Mouse (Mus musculus) G1E-ER4 (cell line): ENCODE measurements around the gene Phlda3. TPM values are rescaled to one million over a fixed set of nuclear protein-coding genes. Genes with fewer than 3 reads are reported as not detected.

Experiments used
- GATA1 ChIP-seq: IDR thresholded peaks from one replicate; pipeline ENCODE4 v1.8.0; 2012; ENCODE audit warnings: low read length, inconsistent platforms
- polyA plus RNA-seq: library from polyadenylated mRNA; stranded (reverse); fragments of >175 nt; gene quantifications from 2 replicates; pipeline ENCODE4 v1.2.3, GENCODE M21; 2012

Phlda3 gene
- polyA plus RNA-seq, result 46.8 and 53.6 TPM in 2 replicates

DNA sequence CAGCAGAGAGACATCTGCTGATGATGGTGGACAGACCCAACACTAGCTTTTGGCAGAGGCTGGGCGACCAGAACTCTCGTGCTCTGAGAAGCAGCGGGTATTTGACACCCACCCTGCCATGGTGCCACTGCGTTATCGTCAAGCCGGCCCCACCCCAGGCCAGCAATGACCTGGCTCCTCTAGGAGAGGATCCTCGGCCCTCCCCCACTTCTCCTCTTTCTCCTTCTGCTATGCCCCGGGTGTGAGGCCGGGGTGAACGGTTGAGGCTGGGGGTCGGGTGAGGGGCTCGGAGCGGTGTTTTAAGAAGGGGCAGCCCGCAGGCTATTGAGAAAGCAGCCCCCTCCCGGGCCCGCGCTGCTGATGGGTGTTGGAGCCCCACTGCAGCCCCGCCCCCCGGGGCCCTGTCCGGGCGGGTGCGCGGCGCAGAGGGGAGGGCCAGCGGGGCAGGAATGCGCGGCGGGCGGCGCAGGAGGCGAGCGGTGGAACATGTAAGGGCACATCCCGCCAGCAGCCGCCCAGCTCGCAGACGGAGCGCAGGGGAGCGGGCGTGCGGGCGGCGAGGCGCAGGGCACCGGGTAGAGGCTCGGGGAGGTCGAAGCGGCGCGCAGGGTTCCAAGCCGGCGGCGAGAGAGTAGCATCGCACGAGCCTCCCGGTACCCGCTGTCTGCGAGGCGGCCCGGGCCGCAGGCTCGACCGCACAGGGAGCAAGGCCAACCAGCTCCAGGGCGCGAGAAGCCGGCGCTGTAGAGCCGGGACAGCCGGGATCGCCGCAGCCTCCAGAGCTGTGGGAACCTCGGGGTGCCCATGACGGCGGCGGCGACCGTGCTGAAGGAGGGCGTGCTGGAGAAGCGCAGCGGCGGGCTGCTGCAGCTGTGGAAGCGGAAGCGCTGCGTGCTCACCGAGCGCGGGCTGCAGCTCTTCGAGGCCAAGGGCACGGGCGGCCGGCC lies at the start of gene Phlda3:
Gene Phlda3 (plus strand): TSS at position 475 of the 947 bp plus-strand sequence.
- no peak for TF ChIP-seq GATA1

DNA sequence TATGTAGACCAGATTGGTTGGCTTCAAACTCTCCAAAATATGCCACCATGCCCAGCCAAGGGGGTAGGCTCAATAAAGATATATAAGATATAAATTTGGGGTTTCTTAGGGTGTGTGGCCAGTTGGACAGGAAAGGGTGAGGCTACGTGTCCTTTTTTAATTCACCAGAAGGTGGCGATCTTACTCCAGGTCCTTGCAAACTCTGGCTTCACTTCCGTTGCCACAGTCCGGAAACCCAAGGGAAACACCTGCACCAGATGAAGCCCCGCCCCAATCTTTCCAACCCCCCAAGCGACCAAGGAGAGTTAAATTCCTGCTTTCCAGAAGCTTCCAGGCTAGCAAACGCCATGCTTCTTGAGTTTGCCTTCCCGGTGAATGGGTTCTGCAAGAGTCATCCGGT lies 46.4 kb upstream of the Phlda3 start:
- TF ChIP-seq GATA1, result no peak

DNA sequence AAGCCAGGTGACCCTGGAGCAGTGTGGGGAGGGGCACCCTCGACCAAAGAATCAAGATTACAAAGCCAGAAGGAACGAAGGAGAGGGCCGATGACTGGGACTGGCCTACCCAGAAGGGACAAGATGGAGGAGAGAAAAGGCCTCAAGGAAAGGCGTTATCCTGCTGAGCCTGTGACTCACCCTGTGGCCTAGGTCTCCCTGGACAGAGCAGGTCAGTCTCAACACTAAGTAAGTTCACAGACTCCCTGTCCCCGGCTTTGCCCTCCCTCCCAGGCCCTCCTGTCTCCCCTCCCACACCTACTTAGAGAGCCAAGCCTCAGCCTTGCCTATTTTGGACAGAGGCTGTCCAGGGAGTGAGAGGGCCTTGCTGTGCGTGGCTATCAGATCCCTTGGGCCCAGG lies 45.9 kb upstream of the Phlda3 start, which contains the start of gene Csrp1:
Gene Csrp1 (plus strand): TSS at position 79 of the 400 bp plus-strand sequence.
- TF ChIP-seq GATA1, result no peak

DNA sequence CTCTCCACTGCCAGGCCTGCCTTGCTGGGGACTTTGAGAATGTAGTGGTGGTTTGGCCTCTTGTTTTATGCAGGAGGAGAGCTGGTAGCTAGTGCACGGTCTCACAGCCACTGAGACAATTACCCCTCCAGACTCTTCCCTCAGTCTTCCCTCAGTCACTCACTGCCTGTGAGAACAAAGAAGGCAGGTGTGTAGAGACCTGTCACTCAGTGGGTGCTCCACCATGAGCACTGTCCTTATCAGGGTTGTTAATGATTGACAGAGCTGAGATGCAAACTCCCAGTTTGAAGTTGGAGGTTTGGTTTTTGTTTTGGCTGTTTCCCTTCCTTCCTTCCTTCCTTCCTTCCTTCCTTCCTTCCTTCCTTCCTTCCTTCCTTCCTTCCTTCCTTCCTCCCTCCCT lies 42.9 kb upstream of the Phlda3 start:
- no peak for TF ChIP-seq GATA1

DNA sequence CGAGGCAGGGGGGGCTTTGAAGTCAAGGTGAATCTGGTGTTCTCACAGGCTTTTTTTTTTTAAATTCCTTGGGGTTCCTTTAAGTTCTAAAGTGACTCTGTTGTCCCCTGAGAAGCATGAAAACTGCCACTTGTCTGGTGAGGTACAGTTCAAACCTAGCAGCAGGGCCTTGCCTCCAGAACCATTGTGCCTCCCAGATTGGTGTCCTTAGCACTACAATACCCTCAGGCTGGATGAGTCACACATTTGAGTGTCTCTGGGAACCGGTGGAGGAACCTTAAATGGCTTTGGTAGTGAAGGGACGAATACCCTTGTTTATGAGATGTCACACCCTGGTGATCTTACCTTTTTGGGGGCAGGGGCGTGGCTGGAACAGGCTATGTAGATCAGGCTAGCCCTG lies 41.8 kb upstream of the Phlda3 start:
- TF ChIP-seq GATA1, result no peak

DNA sequence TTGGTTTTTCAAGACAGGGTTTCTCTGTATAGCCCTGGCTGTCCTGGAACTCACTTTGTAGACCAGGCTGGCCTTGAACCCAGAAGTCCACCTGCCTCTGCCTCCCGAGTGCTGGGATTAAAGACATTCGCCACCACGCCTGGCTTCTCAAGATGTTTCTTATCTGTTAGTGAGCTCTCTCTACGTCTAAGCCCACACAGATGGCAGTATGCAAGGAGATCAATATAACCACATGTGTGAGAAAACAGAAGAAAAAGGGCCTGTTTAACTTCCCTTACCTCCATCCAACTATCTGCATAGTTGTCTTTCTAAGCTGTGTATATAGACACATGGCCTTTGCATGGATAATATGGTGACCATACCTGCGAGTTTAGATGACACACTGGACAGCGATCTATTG lies 40.6 kb upstream of the Phlda3 start:
- no peak for TF ChIP-seq GATA1

DNA sequence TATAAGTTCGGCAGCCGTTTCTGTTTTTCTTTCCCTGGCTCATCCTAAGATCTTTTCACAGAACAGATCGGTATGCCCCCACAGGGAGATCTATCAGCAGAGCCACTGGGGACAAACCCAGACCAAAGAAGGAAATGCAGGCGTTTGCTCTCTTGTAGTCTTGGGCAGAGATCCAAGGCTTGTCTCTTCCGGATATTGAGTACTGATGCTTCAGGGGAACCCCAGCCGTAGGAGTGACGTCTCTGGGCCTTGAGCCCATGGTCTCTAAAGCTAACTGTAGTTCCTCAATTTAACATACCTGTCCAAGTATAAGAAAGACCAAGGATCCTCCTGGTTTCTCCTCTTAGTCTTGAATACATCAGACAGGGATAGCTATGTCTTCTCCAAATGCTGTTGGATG lies 40.0 kb upstream of the Phlda3 start:
- no peak for TF ChIP-seq GATA1

DNA sequence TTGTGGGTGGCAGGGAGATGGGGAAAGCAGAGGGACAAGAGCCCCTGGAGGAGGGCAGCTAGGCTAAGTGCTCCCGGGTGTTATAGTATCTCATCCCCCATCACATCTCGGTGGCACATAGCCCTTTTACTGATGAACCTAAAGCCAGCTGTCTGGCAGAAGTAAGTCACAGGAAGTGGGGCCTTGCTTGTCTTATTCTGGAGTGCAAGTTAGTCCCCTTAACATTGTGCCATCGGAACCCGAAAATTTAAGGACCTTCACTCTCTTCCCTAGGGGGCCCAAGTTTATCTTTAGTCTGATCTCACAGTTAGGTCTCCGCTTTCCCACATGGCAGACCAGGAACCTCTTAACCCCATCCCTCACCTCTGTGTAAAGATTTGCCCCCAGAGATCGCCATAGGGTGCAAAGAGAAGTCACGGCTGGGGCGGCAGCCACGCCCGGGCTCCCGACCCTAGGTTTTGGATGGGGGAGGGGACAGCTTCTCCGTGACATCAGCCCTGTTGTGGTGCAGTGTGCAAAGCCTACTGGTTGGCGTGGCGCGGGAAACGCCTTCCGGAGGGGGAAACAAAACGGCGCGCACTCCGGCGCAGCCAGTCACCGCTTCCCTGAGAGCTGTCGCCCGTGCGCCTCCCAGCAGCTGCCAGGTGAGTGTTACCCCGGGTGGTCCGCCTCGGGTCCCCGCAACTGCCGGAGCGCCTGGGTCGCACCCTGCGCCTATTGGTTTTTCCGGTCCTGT lies 37.1 kb upstream of the Phlda3 start:
- no peak for TF ChIP-seq GATA1

DNA sequence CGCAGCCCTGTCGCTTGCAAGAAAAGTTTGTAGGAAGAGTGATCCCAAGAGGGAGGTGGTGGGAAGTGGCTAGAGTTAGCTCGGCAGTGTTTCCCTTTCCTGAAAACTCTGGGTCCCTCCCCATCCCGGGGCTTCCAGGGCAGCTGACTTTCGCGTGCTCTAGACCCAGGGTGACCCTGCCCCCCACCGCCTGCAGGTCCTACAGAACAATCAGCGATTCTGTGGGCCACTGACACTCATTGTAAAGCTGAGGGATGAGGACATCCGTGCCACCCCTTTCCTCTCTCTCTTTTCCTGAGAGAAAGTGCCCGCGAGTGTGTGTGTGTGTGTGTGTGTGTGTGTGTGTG lies 36.6 kb upstream of the Phlda3 start:
- TF ChIP-seq GATA1, result no peak

DNA sequence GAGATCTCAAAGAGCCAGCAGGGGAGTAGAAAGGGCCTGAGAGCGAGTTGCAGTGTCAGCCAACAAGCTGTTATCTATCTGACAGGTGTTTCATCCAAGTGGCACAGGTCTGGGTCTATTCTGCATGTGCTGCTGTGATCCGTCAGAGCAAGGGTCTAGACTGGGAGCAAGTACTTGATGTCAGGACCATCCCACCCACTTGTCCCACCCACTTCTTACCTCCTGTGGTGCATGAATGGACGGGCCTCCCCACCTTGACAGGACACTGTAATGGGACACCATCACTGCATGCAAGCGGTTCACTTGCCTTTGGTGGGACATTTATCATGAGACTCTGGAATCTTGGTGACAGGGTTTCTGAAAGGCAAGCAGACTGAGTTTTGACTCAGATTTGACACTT lies 36.1 kb upstream of the Phlda3 start:
- TF ChIP-seq GATA1, result no peak

DNA sequence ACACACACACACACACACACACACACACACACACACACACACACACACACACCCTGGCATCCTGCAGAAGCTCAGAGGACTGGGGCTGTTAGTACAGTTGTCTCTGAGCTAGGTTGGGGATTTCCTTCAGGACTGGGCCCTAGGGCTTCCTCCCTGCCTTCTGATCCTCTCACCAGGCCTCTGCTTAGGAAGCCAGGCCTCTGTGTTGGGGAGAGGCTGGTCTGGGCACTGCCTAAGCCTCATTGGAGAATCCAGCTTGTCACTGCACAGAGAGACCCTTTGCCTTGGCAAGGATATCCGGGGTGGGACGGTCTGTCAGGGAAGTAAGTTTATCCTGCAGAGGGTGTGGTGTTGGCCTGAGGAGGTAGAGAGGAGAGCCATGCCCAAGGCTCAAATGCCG lies 35.6 kb upstream of the Phlda3 start:
- TF ChIP-seq GATA1, result no peak

DNA sequence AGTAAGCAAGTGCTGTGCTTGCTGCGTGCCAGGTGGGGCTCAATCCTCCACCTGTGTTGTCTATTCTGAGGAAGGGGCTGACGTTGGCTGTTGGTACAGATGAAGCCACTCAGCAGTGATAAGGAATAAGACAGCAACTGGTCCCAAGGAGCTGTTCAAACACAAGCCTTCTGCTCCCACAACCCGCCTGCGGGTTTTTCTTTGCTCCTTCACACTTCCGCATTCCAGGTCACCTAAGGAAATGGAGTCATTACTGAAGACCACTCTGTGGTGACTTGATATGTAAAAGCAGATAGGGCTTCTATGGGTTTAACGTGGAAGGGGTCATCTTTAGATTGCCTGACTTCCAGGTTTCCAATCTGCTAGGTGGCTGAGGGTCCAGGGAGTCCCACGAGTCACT lies 34.5 kb upstream of the Phlda3 start:
- TF ChIP-seq GATA1, result no peak

DNA sequence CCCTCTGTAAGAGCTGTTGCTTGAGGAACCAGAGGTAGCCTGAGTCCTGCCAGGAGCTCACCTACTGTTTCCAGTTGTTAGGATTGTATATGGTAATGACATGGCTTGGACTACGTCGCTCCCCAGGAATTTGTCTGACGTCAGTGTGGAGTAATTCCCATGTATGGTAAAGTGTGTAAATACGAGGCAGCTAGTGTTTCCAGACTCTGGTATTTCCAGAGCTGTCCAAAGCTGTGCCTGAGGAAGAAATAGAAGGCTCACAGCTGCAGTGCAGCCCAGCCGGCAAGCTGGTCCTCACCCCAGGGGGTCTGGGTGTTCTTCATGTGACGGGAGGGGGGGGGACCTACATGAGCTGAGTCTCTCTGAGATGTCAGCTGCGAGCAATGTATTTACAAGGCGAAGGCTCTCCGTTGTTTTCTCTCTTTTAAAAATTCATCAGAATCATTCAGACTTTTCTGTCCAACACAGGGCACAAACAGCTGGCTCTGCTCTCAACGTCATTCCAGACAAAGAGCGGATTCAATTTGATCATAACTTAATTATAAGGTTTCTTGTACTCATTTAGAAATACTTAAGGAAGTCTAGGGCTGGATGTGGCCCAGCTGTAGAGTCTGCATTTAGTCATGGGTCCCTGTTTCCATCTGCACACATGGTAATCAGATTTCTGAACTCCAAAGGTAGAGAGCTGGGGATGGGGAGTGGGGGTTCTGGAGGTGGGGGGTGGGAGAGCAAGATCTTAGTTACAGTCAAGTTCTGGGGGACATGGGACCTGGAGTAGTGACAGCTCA lies 33.8 kb upstream of the Phlda3 start:
- no peak for TF ChIP-seq GATA1

DNA sequence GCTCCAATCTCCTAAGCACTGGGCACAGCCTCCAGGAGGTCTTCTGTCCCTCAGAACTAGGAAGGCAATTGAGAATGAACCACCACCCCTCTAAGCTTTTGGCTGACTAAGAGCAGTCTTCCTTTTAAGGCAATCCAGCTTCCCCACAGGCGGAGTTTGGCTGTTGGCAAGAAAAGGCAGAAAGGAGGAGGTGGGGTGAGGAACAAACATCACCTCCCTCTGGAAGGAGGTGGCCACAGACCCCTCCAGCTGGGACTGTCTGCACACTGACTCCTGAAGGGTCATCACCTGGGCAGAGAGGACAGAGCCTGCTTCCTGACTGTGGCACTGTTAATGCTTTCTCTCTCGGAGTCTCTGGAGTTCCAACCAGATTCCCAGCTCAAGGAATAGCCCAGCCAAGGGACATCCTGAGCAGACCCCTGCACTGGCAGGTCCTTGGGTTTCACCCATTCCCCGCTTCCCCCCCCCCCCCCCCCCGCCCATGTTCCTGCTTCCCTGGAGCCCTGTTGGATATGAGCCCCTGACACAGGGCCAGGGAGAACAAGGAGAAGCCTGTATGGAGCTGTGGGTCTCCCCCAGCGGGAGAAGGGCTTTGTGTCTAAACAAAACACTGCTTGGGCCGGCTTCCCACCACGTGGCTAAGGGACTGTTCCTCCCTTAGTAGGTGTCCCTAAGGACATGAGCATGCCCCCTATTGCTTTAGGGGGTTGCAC lies 31.5 kb upstream of the Phlda3 start:
- TF ChIP-seq GATA1, result no peak

DNA sequence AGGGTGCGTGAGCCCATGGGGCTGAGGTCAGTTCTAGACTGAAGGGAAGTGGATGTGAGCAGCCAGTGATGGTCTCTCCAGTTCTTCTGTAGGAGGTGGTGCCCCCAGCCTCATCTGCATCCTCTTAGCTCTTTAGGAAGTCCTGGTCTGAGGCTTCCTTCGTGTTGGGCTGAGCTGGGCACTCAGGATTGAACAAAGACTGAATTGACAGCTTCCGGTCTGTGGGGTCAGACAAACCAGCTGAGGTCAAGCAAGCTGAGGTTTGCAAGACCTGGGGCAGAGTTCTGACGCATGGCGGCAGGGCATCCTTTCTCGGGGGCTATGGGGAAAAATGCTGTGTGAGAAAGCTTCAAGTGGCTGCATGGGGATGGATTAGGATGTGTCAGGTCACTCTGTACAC lies 30.5 kb upstream of the Phlda3 start:
- no peak for TF ChIP-seq GATA1
